Mouse (Mus musculus) liver, adult 2 months (tissue): Measurements from ENCODE around the gene Fkbp4. TPM values are rescaled to one million over a fixed set of nuclear protein-coding genes. Genes with fewer than 3 reads are reported as not detected.
A peak's percentile ranks its signal among the peaks of the same experiment; 100 is the strongest.

ENCODE experiments used
- DNase-seq: peaks from one replicate; pipeline ENCODE4 v3.0.0-alpha.2; 2011; ENCODE audit warnings: low read depth, low spot score; ENCODE audit errors: extremely low read depth
- H3K27ac ChIP-seq: fragments of 200-500 bp; replicated peaks from 2 replicates; pipeline ENCODE4 v1.5.1; 2012; ENCODE audit warnings: low read depth, mild to moderate bottlenecking, control low read depth, inconsistent platforms, low read length; ENCODE audit not compliant: insufficient read depth
- H3K27me3 ChIP-seq: fragments of 200-500 bp; 2 replicates; pipeline ENCODE4 v1.6.1; 2012; ENCODE audit warnings: mild to moderate bottlenecking, moderate library complexity, low read length, inconsistent platforms; ENCODE audit not compliant: control insufficient read depth, insufficient read depth
- H3K36me3 ChIP-seq: fragments of 200-500 bp; 2 replicates; pipeline ENCODE4 v1.6.1; 2012; ENCODE audit warnings: low read length, inconsistent platforms; ENCODE audit not compliant: control insufficient read depth, insufficient read depth
- H3K4me1 ChIP-seq: fragments of 200-500 bp; 2 replicates; pipeline ENCODE4 v1.6.1; 2011; ENCODE audit warnings: low read length; ENCODE audit not compliant: control insufficient read depth, insufficient read depth
- H3K4me3 ChIP-seq: fragments of 200-500 bp; 2 replicates; pipeline ENCODE4 v1.5.1; 2011; ENCODE audit warnings: low read depth, mild to moderate bottlenecking, control low read depth, low read length, moderate library complexity; ENCODE audit not compliant: insufficient read depth
- H3K79me2 ChIP-seq: fragments of 200-500 bp; 2 replicates; pipeline ENCODE4 v1.6.1; 2012; ENCODE audit warnings: inconsistent platforms, mild to moderate bottlenecking, low read length, moderate library complexity; ENCODE audit not compliant: control insufficient read depth, insufficient read depth
- H3K9ac ChIP-seq: fragments of 200-500 bp; 2 replicates; pipeline ENCODE4 v1.6.1; 2012; ENCODE audit warnings: low read depth, mild to moderate bottlenecking, control low read depth, inconsistent platforms, low read length
- CTCF ChIP-seq: fragments of 200-500 bp; IDR thresholded peaks from 2 replicates; pipeline ENCODE4 v1.5.1; 2011; ENCODE audit warnings: low read depth, low read length, control low read depth
- POLR2A ChIP-seq: fragments of 200-500 bp; IDR thresholded peaks from 2 replicates; pipeline ENCODE4 v1.6.1; 2011; ENCODE audit warnings: low read length, control low read depth; ENCODE audit not compliant: insufficient read depth; ENCODE audit errors: extremely low read depth
- WGBS: fragments of 180-500 bp; shearing (Covaris S2); methylation state at CpG from one replicate; pipeline ENCODE4 v1.1.7; 2018; 5-methylcytosine and 5-hydroxymethylcytosine counted together
- polyA plus RNA-seq: library from polyadenylated mRNA; depleted of rRNA; stranded (reverse); fragments of >200 nt; gene quantifications from 2 replicates; pipeline ENCODE4 v1.2.3, GENCODE M21; 2012; rRNA removed
- total RNA-seq: library from RNA; depleted of rRNA; stranded (reverse); fragments of >200 nt; gene quantifications from 2 replicates; pipeline ENCODE4 v1.2.3, GENCODE M21; 2014; rRNA removed

The Fkbp4 gene
- total RNA-seq (129 and 150 TPM in 2 replicates), polyA plus RNA-seq (99.8 and 146 TPM in 2 replicates)

DNA sequence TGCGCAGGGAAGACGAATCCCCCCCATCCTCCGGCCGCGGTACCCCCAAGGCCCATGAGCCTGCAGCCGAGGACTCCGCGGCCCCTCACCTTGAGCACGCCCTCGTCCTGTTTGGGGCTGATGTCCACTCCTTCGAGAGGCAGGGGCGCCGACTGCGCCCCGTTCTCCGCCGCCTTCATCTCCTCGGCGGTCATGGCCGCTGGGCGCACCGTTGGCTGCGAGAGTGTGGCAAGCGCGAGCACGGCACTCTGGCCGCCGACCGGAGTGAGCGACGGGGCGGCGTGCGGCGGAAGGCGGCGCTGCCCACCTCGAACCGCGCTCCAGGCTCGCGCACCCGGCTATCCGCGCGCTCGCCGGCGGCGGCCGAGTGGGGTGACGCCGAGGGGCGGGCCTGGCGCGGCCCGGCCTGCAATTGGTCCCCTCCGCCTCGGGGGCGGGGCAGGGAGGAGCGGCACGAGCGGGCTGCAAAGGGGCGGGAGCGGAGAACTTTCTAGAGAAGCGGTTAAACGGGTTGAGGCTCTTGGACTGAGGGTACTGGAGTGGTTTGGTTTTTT is at the start of gene Fkbp4:
Gene Fkbp4 (minus strand): TSS at position 361 of the 554 bp plus-strand sequence.
- H3K27me3 ChIP-seq: no peaks in the 10 kb centered on the region
- peak within 1 kb of the TSS; percentile 92 for H3K4me3 ChIP-seq
- no peak for TF ChIP-seq CTCF
- peak; percentile 92 for TF ChIP-seq POLR2A
- under 1% methylated on average over 67 of the region's 67 CpGs for WGBS
- H3K79me2 ChIP-seq: no peaks in the 10 kb centered on the region; the same call in 1 of the 2 replicates
- H3K4me1 ChIP-seq: peaks cover 19% of the 10 kb centered on the region
- peak; percentile 78 for DNase-seq
- peak within 1 kb of the TSS; percentile 96 for H3K27ac ChIP-seq
- H3K36me3 ChIP-seq: peaks cover 18% of the 10 kb centered on the region
- H3K9ac ChIP-seq: peak within 1 kb of the TSS; percentile 96

DNA sequence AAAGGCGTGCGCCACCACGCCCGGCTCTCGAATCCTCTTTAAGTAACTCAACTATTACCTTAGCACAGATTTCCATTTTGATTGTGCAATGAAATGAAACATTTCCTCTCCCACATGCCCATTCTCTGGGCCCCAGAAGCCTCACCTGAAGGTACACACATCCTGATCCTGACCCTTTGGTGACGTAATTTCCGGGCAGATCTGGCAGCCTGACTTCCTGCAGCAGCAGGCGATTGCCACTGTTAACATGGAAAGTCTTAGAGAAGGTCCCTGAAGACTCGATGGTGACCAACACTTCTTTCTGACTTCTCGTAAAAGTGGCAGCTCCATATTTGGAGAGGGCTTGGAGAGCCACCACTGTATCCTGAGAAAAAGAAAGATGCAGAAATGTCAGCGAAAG is 49.3 kb upstream of the Fkbp4 start:
- peaks cover 79% of the 10 kb centered on the region for H3K36me3 ChIP-seq
- no peaks in the 10 kb centered on the region for H3K4me1 ChIP-seq
- no peaks in the 10 kb centered on the region for H3K79me2 ChIP-seq
- no peaks in the 10 kb centered on the region for H3K27me3 ChIP-seq
- H3K4me3 ChIP-seq: no peak overlapping the region
- no peak overlapping the region for H3K27ac ChIP-seq
- WGBS: 78% methylated on average over 11 of the region's 11 CpGs
- no peak overlapping the region for H3K9ac ChIP-seq
- no peak for DNase-seq
- TF ChIP-seq POLR2A: no peak
- TF ChIP-seq CTCF: no peak

DNA sequence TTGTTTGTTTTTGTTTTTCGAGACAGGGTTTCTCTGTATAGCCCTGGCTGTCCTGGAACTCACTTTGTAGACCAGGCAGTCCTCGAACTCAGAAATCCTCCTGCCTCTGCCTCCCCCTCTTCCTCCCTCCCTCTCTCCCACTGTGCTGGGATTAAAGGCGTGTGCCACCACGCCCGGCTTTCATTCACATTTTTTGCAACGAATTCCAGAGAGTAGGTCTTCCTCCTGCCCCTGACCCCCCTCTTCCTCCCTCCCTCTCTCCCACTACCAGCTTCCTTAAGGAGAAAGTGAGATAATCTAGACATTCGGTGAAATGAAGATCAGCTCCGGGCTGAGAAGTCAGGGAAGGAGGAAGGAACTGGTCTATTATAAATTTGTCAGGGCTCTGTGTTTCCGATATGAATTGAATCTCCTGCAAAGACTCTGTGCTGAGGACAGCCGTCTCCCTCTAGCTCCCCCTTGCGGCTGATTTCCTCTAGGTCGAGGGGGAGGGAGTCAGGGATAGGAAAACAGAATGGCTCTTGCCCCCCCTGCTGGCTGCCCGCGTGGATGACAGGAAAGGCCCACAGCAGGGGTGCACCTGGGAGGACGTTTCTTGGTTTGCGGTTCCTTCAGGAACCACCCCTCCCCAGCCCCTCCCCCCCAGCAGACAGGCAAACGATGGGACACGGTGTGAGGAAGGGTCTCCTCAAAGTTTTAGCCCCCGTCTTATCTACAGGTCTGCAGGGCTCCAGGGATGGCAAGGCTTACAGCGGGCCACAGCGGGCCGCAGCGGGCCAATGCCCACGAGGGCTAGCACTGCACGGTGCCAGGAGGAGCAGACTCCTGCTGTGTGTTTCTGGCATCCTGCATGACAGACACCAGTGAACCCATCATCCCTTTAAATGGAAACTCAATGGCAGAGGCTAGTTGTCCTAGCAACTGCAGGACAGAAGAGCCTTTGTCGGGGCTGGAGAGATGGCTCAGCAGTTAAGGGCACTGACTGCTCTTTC is 41.3 kb upstream of the Fkbp4 start:
- H3K9ac ChIP-seq: no peak overlapping the region
- H3K27ac ChIP-seq: no peak overlapping the region
- TF ChIP-seq POLR2A: no peak
- peak; percentile 100 for TF ChIP-seq CTCF
- no peak overlapping the region for H3K4me3 ChIP-seq
- H3K27me3 ChIP-seq: no peaks in the 10 kb centered on the region
- peak; percentile 73 for DNase-seq
- no peaks in the 10 kb centered on the region for H3K4me1 ChIP-seq
- 20% methylated on average over 26 of the region's 26 CpGs for WGBS
- H3K79me2 ChIP-seq: no peaks in the 10 kb centered on the region
- peaks cover 6% of the 10 kb centered on the region; the same call in 1 of the 2 replicates for H3K36me3 ChIP-seq

DNA sequence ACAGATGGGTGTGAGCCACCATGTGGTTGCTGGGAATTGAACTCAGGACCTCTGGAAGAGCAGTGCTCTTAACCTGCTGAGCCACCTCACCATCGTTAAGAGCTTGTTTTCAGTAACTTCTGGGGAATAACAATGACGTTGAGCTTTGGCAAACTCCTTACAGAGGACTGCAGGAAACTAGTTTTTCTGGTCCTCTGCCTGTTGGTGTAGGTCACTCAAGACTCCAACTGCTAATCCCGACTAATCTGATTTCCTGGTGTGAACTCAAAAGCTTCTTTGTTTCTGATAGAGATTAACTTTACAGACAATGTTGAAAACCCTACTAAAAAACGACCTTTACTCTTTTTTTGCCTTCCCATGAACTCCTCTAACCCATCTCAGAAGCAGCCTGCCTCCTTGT is 39.0 kb upstream of the Fkbp4 start:
- no peaks in the 10 kb centered on the region for H3K27me3 ChIP-seq
- WGBS: 26% methylated on average over 4 of the region's 4 CpGs
- no peak overlapping the region for H3K4me3 ChIP-seq
- H3K4me1 ChIP-seq: no peaks in the 10 kb centered on the region
- no peaks in the 10 kb centered on the region for H3K79me2 ChIP-seq
- no peak for DNase-seq
- H3K36me3 ChIP-seq: no peaks in the 10 kb centered on the region
- no peak overlapping the region for H3K27ac ChIP-seq
- TF ChIP-seq CTCF: no peak
- no peak for TF ChIP-seq POLR2A
- H3K9ac ChIP-seq: no peak overlapping the region

DNA sequence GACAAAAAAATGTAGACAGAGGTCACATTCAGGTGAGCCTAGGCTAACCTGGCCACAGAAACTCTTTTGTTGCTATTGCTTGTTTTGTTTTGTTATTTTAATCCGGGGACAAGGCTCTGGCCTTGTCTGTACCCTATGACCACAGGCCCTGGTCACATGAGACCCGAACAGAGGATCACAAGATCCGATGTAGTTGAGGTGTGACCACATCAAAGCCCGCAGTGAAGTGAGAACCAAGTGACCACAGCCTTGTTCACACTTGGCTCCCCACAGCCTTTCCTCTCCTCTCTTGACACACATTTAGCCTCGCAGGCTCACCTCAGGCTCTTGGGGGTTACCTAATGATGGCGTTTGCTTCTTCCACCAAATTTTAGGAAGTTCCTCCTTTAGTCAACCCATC is 35.6 kb upstream of the Fkbp4 start:
- WGBS: 87% methylated on average over 6 of the region's 6 CpGs
- Histone ChIP-seq H3K9ac (no peak overlapping the region), H3K4me3 (no peak overlapping the region), H3K79me2 (no peaks in the 10 kb centered on the region), H3K27me3 (no peaks in the 10 kb centered on the region), H3K36me3 (no peaks in the 10 kb centered on the region), H3K4me1 (no peaks in the 10 kb centered on the region), H3K27ac (no peak overlapping the region)
- no peak for DNase-seq
- no peak for TF ChIP-seq POLR2A
